In the genomic region with DNA sequence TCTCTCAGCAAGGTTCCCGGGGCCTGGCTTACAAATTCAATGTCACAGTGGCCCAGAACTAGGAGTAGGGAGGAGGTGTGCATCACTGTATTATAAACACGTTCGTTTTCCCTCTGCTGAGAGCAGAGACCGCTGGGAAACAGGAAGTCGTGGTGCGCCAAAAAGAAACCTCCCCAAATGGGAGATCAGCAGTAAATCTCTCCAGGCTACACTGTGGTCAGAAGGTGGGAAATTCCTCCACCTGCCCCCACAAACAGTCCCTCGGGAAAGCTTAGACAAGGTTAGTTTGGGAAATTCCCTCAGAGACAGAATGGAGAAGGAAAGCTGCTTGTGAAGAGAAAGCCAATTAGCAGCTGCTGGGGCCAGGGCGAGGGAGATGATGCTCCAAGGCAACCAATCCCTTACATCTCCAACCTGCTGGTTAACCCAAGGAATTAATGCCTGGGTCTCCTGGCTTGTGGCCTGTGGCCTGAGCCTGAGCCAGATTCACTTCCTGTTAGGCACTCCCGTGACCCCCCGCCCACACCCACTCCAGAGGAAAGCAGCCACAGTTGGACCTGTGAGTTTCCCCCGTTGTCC, we compare ENCODE assay signal across 8 mouse cellular contexts. TPM values are rescaled to one million over a fixed set of nuclear protein-coding genes. Genes with fewer than 3 reads are reported as not detected.
DNase-seq lines count a peak whose midpoint lies in the region; ATAC-seq and TF ChIP-seq lines count a peak whose summit lies in the region.
"Had no signal": no experiment of that assay in that cellular context is flagged by ENCODE, and none has a peak within 500 bp of the region (broad histone marks: within the 10 kb centered on the region; RNA-seq: fewer than 3 reads in every experiment).

No protein-coding gene starts in this region.

- H3K9me3 ChIP-seq in E14TG2a.4 (ENCODE audit: low read length), result peaks cover 12% of the 10 kb centered on the region
- peaks cover 3% of the 10 kb centered on the region; the same call in 1 of the 2 replicates for H3K9me3 ChIP-seq in kidney, postnatal 0 days (replicated peaks; ENCODE audit: low read length)
- no peaks in the 10 kb centered on the region for H3K9me3 ChIP-seq in stomach, embryonic 16.5 days (replicated peaks; ENCODE audit: control insufficient read depth, low read length)
- no peaks in the 10 kb centered on the region for H3K9me3 ChIP-seq in midbrain, embryonic 16.5 days (replicated peaks; ENCODE audit: control insufficient read depth, low read length, poor library complexity, severe bottlenecking)

- H3K27me3 ChIP-seq in E14TG2a.4 (ENCODE audit: insufficient read depth, low read length), result no peaks in the 10 kb centered on the region
- H3K27me3 ChIP-seq in heart, adult 2 months (ENCODE audit: control insufficient read depth, insufficient read depth, low read length), result no peaks in the 10 kb centered on the region
- no peaks in the 10 kb centered on the region for H3K27me3 ChIP-seq in kidney, postnatal 0 days (ENCODE audit: insufficient read depth, low read length)
- H3K27me3 ChIP-seq in stomach, embryonic 16.5 days (ENCODE audit: control insufficient read depth, insufficient read depth, low read length), result no peaks in the 10 kb centered on the region
- no peaks in the 10 kb centered on the region for H3K27me3 ChIP-seq in midbrain, embryonic 16.5 days (ENCODE audit: control insufficient read depth, insufficient read depth, low read depth, low read length)

- intact Hi-C loops in heart, adult 2 months (cut with DNase I), result no loop called here

- H3K9ac ChIP-seq in heart, adult 2 months (ENCODE audit: low read depth, low read length), result no peak overlapping the region
- H3K9ac ChIP-seq in kidney, postnatal 0 days (ENCODE audit: low read depth, low read length), result no peak overlapping the region
- 0 out of 2 replicates have a peak overlapping the region, but pooled peaks have one; percentile 6 for H3K9ac ChIP-seq in stomach, embryonic 16.5 days (ENCODE audit: low read length)
- no peak overlapping the region for H3K9ac ChIP-seq in midbrain, embryonic 16.5 days (ENCODE audit: low read depth, low read length)

- H3K4me1 ChIP-seq in E14TG2a.4 (replicated peaks; ENCODE audit: low read depth, low read length), result peaks cover 15% of the 10 kb centered on the region
- peaks cover 4% of the 10 kb centered on the region for H3K4me1 ChIP-seq in heart, adult 2 months (ENCODE audit: control insufficient read depth, insufficient read depth, low read length)
- H3K4me1 ChIP-seq in kidney, postnatal 0 days (replicated peaks; ENCODE audit: insufficient read depth, low read length), result peaks cover 18% of the 10 kb centered on the region
- H3K4me1 ChIP-seq in stomach, embryonic 16.5 days (ENCODE audit: control insufficient read depth, insufficient read depth, low read length), result peaks cover 15% of the 10 kb centered on the region
- H3K4me1 ChIP-seq in midbrain, embryonic 16.5 days (ENCODE audit: control insufficient read depth, insufficient read depth, low read length), result peaks cover 7% of the 10 kb centered on the region

- 31% methylated on average over 11 of the region's 11 CpGs for WGBS in heart, adult 2 months
- 17% methylated on average over 11 of the region's 11 CpGs for WGBS in kidney, postnatal 0 days
- WGBS in stomach, embryonic 16.5 days, result 40% methylated on average over 11 of the region's 11 CpGs
- WGBS in midbrain, embryonic 16.5 days, result 72% methylated on average over 11 of the region's 11 CpGs

- TF ChIP-seq POLR2A in heart, adult 2 months (IDR thresholded peaks at IDR 0.05; ENCODE audit: insufficient read depth, low read depth, low read length), result no peak

- TF ChIP-seq EP300 in heart, adult 2 months (IDR thresholded peaks at IDR 0.05; ENCODE audit: insufficient read depth, low read depth, low read length), result no peak

- peak overlapping the region; percentile 37 for H3K4me3 ChIP-seq in E14TG2a.4 (replicated peaks; ENCODE audit: low read length)
- H3K4me3 ChIP-seq in heart, adult 2 months, result peak overlapping the region; percentile 36
- no peak overlapping the region for H3K4me3 ChIP-seq in kidney, postnatal 0 days (replicated peaks; ENCODE audit: low read depth, low read length)
- no peak overlapping the region for H3K4me3 ChIP-seq in stomach, embryonic 16.5 days (replicated peaks; ENCODE audit: low read length)
- H3K4me3 ChIP-seq in midbrain, embryonic 16.5 days (ENCODE audit: low read depth, low read length), result no peak overlapping the region
- H3K4me3 ChIP-seq: erythroblast, embryonic 14.5 days had no signal

- ATAC-seq in kidney, postnatal 0 days (replicated peaks; ENCODE audit: low FRiP score, low read depth), result peak; percentile 69; the same call in 1 of the 2 replicates
- no peak for ATAC-seq in stomach, embryonic 16.5 days (ENCODE audit: insufficient read depth, low FRiP score)
- no peak for ATAC-seq in midbrain, embryonic 16.5 days

- 0 out of 2 replicates have a peak overlapping the region, but pooled peaks have one; percentile 13 for H3K4me2 ChIP-seq in kidney, postnatal 0 days (ENCODE audit: low read length)
- H3K4me2 ChIP-seq in stomach, embryonic 16.5 days (ENCODE audit: low read depth, low read length), result peak overlapping the region; percentile 34
- no peak overlapping the region for H3K4me2 ChIP-seq in midbrain, embryonic 16.5 days (ENCODE audit: low read length)

- H3K27ac ChIP-seq in heart, adult 2 months, result peak overlapping the region; percentile 80
- peak overlapping the region; percentile 66 for H3K27ac ChIP-seq in kidney, postnatal 0 days
- H3K27ac ChIP-seq in stomach, embryonic 16.5 days (ENCODE audit: low read length), result peak overlapping the region; percentile 46; the same call in 1 of the 2 replicates
- no peak overlapping the region for H3K27ac ChIP-seq in midbrain, embryonic 16.5 days (ENCODE audit: low read length)

- peak; percentile 17 to 23 for DNase-seq in B cell, adult 2 months
- DNase-seq in heart, adult 2 months, result peak; percentile 60 to 67
- DNase-seq in kidney, postnatal 0 days (ENCODE audit: low spot score), result peak; percentile 75
- peak; percentile 83 for DNase-seq in lung, postnatal 36 days

- no peaks in the 10 kb centered on the region for H3K79me2 ChIP-seq in heart, adult 2 months (replicated peaks; ENCODE audit: control insufficient read depth, insufficient read depth, low read length)

- TF ChIP-seq CTCF in E14TG2a.4 (conservative IDR thresholded peaks at IDR 0.05; ENCODE audit: low read length), result no peak
- no peak for TF ChIP-seq CTCF in heart, adult 2 months (IDR thresholded peaks at IDR 0.05)
- no peak for TF ChIP-seq CTCF in kidney, postnatal 0 days (IDR thresholded peaks at IDR 0.05; ENCODE audit: low read depth)

- H3K36me3 ChIP-seq in E14TG2a.4 (ENCODE audit: insufficient read depth, low read length), result no peaks in the 10 kb centered on the region
- peaks cover 2% of the 10 kb centered on the region; the same call in 1 of the 2 replicates for H3K36me3 ChIP-seq in heart, adult 2 months (ENCODE audit: control insufficient read depth, insufficient read depth, low read length)
- no peaks in the 10 kb centered on the region for H3K36me3 ChIP-seq in kidney, postnatal 0 days (ENCODE audit: insufficient read depth, low read length)
- no peaks in the 10 kb centered on the region for H3K36me3 ChIP-seq in stomach, embryonic 16.5 days (ENCODE audit: control insufficient read depth, insufficient read depth, low read length)
- H3K36me3 ChIP-seq in midbrain, embryonic 16.5 days (ENCODE audit: control insufficient read depth, insufficient read depth, low read length), result no peaks in the 10 kb centered on the region

RNA-seq across cellular contexts. Expression of a gene that starts 57.2 kb away (rescaled TPM):
- 10 to 100 TPM; 13.6 to 13.7 TPM for total RNA-seq in heart, adult 2 months (2021)
- polyA plus RNA-seq in heart, adult 2 months (2012; rRNA removed), result 6.2 and 9.9 TPM in 2 replicates
- polyA plus RNA-seq in kidney, postnatal 0 days (2015; fragmentation: Nextera tagmentation; extraction: Ambion mirVana), result 40.2 and 40.5 TPM in 2 replicates
- polyA plus RNA-seq in stomach, embryonic 16.5 days (2015; fragmentation: Nextera tagmentation; extraction: Ambion mirVana), result 21.1 and 24.3 TPM in 2 replicates
- polyA plus RNA-seq in midbrain, embryonic 16.5 days (2015; fragmentation: Nextera tagmentation; extraction: Ambion mirVana), result 57.6 and 65.6 TPM in 2 replicates

Comparison
In these comparisons a context has a peak if more than half of its experiments do, and no peak if none do; other contexts are left out.
1. DNase-seq: peak in every context shown above with its lines; median percentile 83 in lung, postnatal 36 days; 75 in kidney, postnatal 0 days; 64 in heart, adult 2 months; 20 in B cell, adult 2 months.
2. H3K4me3 ChIP-seq: peak in E14TG2a.4 (single experiment) and heart, adult 2 months (single experiment); none in kidney, postnatal 0 days (single experiment), stomach, embryonic 16.5 days (single experiment) and midbrain, embryonic 16.5 days (single experiment).